Mouse (Mus musculus) lung, embryonic 15.5 days (tissue): ENCODE results near the gene Vcp. TPM values are rescaled to one million over a fixed set of nuclear protein-coding genes. Genes with fewer than 3 reads are reported as not detected.
"Not testable (repeated sequence)": the region's sequence is repeated elsewhere in the genome, so short reads cannot be mapped to it uniquely, and the experiment has no call there.

Experiments
- ATAC-seq: fragments of 200-750 bp; cut with Nextera tagmentation; 2 replicates; pipeline ENCODE4 v1.8.0; 2017; ENCODE audit warnings: moderate number of reproducible peaks, borderline replicate concordance; ENCODE audit not compliant: low FRiP score, low TSS enrichment; ENCODE audit errors: extremely low read depth
- H3K27ac ChIP-seq: fragments of 300-500 bp; sonication (generic); 2 replicates; pipeline ENCODE4 v1.5.1; 2015; ENCODE audit warnings: moderate library complexity, mild to moderate bottlenecking, inconsistent platforms
- H3K27me3 ChIP-seq: fragments of 300-500 bp; sonication (generic); 2 replicates; pipeline ENCODE4 v1.6.1; 2015; ENCODE audit warnings: inconsistent platforms
- H3K36me3 ChIP-seq: fragments of 300-500 bp; sonication (generic); 2 replicates; pipeline ENCODE4 v1.6.1; 2015; ENCODE audit warnings: inconsistent platforms
- H3K4me1 ChIP-seq: fragments of 300-500 bp; sonication (generic); 2 replicates; pipeline ENCODE4 v1.6.1; 2015; ENCODE audit warnings: inconsistent platforms
- H3K4me2 ChIP-seq: fragments of 300-500 bp; sonication (generic); 2 replicates; pipeline ENCODE4 v1.6.1; 2015; ENCODE audit warnings: inconsistent platforms, mild to moderate bottlenecking, moderate library complexity
- H3K4me3 ChIP-seq: fragments of 300-500 bp; sonication (generic); 2 replicates; pipeline ENCODE4 v1.5.1; 2015; ENCODE audit warnings: mild to moderate bottlenecking, inconsistent platforms
- H3K9ac ChIP-seq: fragments of 300-500 bp; sonication (generic); 2 replicates; pipeline ENCODE4 v1.6.1; 2015; ENCODE audit warnings: inconsistent platforms
- H3K9me3 ChIP-seq: fragments of 300-500 bp; sonication (generic); 2 replicates; pipeline ENCODE4 v1.6.1; 2016; ENCODE audit warnings: inconsistent platforms
- WGBS: fragments of 180-500 bp; shearing (Covaris S2); methylation state at CpG from one replicate; pipeline ENCODE4 v1.1.7; 2015; 5-methylcytosine and 5-hydroxymethylcytosine counted together
- polyA plus RNA-seq: library from polyadenylated mRNA; unstranded; fragments of >200 nt; fragmentation: Nextera tagmentation; extraction: Ambion mirVana; gene quantifications from 2 replicates; pipeline ENCODE4 v1.2.1, GENCODE M21; 2015

Vcp gene
- polyA plus RNA-seq: 543 and 557 TPM in 2 replicates

DNA sequence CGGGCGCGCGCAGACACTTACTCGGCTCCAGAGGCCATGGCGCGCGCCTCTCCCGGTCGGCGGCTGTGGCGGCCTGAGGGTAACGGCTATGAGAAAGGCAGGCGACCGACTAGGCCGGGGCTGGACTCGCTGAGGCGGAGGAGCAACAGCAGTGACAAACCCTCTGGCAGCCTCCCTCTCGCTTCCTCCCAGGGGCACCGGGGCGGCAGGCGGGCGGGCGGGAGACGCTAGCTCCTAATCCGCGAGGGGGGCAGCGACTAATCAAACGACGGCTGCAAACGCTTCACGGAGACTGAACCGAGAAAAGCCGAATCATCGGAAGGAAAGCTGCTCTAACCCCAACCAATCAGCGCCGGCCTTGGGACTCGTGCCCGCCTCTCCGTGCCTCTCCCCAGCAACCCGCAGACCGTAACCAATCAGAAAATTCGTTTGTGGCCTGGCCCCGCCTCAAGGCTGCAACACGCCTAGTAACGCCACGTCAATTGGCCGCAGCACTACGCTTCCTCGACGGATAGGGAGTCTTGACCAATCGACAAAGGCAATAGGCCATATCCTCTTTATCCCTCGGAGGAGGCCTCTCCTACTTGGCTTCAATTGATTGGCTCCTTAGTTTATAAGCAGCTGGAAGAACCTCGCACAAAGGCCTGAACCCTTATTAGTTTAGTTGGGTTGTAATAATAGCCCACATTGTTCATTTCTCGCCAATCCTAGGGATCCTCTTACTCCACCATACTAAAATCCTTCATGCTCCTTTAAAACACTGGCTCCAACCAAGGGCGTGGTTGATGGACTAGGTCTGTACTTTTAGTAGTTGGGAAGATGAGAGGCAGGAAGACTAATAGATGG is at the start of gene Vcp:
Gene Vcp (minus strand): TSS at position 367 of the 846 bp plus-strand sequence.
- under 1% methylated on average over 55 of the region's 56 CpGs for WGBS
- H3K36me3 ChIP-seq, H3K9me3 ChIP-seq, H3K27me3 ChIP-seq: not testable (repeated sequence)
- peak within 1 kb of the TSS; percentile 100 for H3K27ac ChIP-seq
- peak within 1 kb of the TSS; percentile 99 for H3K9ac ChIP-seq
- ATAC-seq: peak; percentile 99
- H3K4me3 ChIP-seq: peak within 1 kb of the TSS; percentile 96
- H3K4me1 ChIP-seq: peaks cover 17% of the 10 kb centered on the region
- peak within 1 kb of the TSS; percentile 77 for H3K4me2 ChIP-seq

DNA sequence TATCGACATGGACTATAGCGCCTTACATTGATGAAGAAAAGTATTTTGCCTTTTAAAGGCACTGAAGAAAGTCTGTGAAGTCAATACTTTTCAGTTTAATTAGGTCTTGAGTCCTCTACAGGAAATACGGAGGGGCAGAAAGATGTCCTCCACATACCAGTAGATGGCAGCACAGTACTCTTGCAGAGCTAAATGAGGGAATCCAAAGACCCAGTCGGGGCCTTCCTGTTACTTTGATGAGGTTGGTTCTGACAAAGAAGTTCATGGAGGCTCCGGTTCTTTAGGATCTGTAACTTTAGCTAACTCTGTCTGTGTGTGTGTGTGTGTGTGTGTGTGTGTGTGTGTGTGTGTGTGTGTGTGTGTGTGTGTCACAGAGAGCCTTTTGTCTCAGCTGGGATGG is 46.9 kb upstream of the Vcp start:
- H3K27me3 ChIP-seq: no peaks in the 10 kb centered on the region
- no peak for ATAC-seq
- H3K4me3 ChIP-seq: no peak overlapping the region
- WGBS: 3% methylated on average over 5 of the region's 5 CpGs
- no peak overlapping the region for H3K9ac ChIP-seq
- peak overlapping the region; percentile 90; the same call in 1 of the 2 replicates for H3K4me2 ChIP-seq
- H3K4me1 ChIP-seq: peaks cover 24% of the 10 kb centered on the region
- no peak overlapping the region for H3K27ac ChIP-seq
- no peaks in the 10 kb centered on the region for H3K9me3 ChIP-seq
- H3K36me3 ChIP-seq: no peaks in the 10 kb centered on the region

DNA sequence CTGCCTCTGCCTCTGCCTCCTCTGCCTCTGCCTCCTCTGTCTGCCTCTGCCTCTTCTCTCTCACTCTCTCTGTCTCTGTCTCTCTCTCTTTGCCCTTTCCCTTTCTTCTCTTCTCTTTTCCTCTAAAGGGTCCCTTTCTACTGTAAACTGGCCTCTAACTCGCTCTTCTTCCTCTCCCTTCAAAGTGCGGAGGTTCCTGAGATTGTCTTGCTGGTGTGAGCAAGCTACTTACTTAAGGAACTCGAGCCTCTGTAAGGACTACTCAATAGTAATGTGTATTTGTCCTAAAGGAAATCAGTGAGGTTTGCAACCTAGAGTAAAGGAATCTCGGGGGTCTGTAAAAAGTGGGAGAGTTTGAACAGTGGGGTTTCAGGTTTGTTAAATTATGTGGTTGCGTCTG is 46.3 kb upstream of the Vcp start:
- no peak overlapping the region for H3K9ac ChIP-seq
- H3K36me3 ChIP-seq: no peaks in the 10 kb centered on the region
- 48% methylated on average over 5 of the region's 5 CpGs for WGBS
- no peak overlapping the region for H3K27ac ChIP-seq
- peak overlapping the region; percentile 90; the same call in 1 of the 2 replicates for H3K4me2 ChIP-seq
- peaks cover 24% of the 10 kb centered on the region for H3K4me1 ChIP-seq
- H3K9me3 ChIP-seq: no peaks in the 10 kb centered on the region
- no peak overlapping the region for H3K4me3 ChIP-seq
- no peak for ATAC-seq
- no peaks in the 10 kb centered on the region for H3K27me3 ChIP-seq

DNA sequence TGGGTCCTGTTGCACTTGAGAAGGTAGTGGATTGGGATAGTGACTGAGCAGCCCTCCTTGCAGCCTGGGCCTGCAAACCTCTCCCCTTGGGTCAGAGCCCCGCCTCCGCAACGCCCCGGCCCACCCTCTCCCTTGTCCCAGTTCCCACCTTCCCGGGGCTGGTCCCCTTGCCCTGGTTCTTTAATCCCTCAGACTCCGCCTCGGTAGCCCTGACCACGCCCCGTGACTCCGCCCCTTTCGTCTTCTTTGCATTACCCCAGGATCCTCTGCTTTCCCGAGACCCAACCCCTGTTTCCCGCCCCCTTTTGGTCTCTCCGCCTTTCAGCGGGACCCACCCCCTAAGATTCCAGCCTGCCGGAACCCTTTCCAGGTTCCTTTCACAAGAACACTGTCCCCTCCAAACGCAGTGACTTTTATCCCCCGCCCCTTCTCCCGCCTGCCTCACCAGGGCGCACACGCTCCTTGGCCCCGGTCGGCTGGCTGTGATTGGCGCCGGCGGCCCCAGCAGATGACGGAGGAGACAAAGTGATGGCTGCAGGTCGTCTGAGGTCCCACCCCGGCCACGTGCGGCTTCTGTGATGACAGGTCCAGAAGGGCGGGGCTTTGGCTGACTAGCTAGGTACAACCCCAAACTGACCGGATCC is 45.5 kb upstream of the Vcp start, which contains the start of gene Fam214b:
Gene Fam214b (minus strand): TSS at position 562 of the 644 bp plus-strand sequence.
- peak within 1 kb of the TSS; percentile 90 for H3K4me2 ChIP-seq
- H3K36me3 ChIP-seq: no peaks in the 10 kb centered on the region
- no peaks in the 10 kb centered on the region for H3K27me3 ChIP-seq
- H3K9ac ChIP-seq: peak within 1 kb of the TSS; percentile 40; the same call in 1 of the 2 replicates
- H3K9me3 ChIP-seq: no peaks in the 10 kb centered on the region
- ATAC-seq: peak; percentile 94
- peak within 1 kb of the TSS; percentile 72 for H3K27ac ChIP-seq
- peaks cover 25% of the 10 kb centered on the region for H3K4me1 ChIP-seq
- WGBS: under 1% methylated on average over 33 of the region's 33 CpGs
- H3K4me3 ChIP-seq: peak within 1 kb of the TSS; percentile 55

DNA sequence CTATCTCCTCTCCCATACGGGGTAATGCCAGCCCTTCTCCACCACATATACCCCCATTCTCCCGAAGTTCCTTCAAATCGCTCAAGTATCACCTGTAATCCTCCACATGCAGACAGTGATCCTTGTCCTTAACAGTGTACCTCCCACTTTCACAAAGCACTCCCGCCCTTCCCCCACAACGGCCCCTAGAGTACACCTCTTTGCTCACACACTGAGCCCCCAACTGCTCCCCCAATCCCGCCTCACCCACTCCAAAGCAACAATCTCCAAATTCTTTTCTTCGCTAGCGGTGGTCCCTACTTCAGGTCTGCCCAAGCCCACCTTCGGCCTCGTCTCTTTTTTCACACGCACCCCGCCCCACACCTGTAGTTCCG is 45.0 kb upstream of the Vcp start:
- no peaks in the 10 kb centered on the region for H3K36me3 ChIP-seq
- H3K4me2 ChIP-seq: peak overlapping the region; percentile 90
- peak overlapping the region; percentile 29; the same call in 1 of the 2 replicates for H3K9ac ChIP-seq
- peak; percentile 2; the same call in 1 of the 2 replicates for ATAC-seq
- H3K9me3 ChIP-seq: no peaks in the 10 kb centered on the region
- WGBS: 4% methylated on average over 13 of the region's 13 CpGs
- peak overlapping the region; percentile 55 for H3K4me3 ChIP-seq
- H3K27me3 ChIP-seq: no peaks in the 10 kb centered on the region
- H3K27ac ChIP-seq: peak overlapping the region; percentile 72; the same call in 1 of the 2 replicates
- peaks cover 30% of the 10 kb centered on the region for H3K4me1 ChIP-seq

DNA sequence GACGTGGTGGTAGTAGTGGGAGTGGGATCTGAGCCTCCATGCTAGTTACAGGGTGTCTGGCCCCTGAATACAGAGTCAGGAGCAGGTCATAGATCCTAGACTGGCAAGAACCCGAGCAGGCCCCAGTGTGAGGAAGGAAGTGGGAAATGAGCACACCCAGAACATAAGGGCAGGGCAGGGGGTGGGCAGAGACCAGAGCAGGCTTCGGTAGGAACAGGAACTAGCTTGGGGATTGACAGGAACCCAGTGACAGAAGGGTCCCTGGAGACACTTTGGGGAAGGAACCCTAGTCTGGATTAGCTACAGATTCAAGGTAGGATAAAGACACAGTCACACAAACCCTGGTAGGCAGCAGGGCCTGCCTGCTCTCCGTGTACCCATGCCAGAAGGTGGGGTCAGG is 44.4 kb upstream of the Vcp start:
- H3K27me3 ChIP-seq: no peaks in the 10 kb centered on the region
- H3K27ac ChIP-seq: peak overlapping the region; percentile 72
- H3K4me2 ChIP-seq: peak overlapping the region; percentile 90
- no peak for ATAC-seq
- H3K9me3 ChIP-seq: no peaks in the 10 kb centered on the region
- H3K9ac ChIP-seq: no peak overlapping the region
- H3K4me3 ChIP-seq: peak overlapping the region; percentile 55
- no peaks in the 10 kb centered on the region for H3K36me3 ChIP-seq
- peaks cover 31% of the 10 kb centered on the region for H3K4me1 ChIP-seq
- WGBS: 22% methylated on average over 4 of the region's 4 CpGs

DNA sequence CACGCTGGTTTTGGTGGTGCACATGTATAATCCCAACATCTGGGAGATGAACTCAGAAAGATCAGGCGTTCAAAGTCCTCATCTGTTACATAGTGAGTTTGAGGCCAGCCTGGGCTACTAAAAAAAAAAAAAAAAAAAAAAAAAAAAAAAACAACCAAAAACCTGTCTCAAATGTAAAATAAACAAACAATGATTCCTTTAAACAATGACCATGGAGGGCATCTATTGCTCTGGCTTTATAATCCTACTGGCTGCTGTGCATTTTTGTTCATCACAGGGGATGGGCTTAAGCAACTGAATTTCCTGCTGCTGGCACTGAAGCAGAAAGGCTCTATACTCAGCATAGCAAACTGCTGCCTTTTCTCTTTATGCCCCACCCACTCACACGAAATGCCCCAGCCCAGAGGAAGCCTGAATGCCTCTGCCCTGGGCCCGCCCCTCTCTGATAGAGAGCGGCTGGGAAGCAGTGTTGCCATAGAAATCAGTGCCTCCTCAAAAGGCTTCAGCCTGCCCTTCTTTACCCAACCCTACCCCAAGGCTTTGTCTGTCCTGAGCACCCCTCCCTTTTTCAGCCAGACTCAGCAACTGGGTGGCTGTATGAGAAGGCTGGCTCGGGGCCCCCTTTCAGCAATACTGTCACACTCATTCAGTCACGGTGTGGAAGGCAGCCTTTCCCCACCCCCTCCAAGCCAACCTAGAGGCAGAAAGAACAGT is 43.5 kb upstream of the Vcp start:
- no peaks in the 10 kb centered on the region for H3K36me3 ChIP-seq
- H3K27ac ChIP-seq: peak overlapping the region; percentile 72
- H3K4me2 ChIP-seq: peak overlapping the region; percentile 90
- ATAC-seq: peak; percentile 12; the same call in 1 of the 2 replicates
- WGBS: 11% methylated on average over 7 of the region's 7 CpGs
- H3K9me3 ChIP-seq: no peaks in the 10 kb centered on the region
- 0 out of 2 replicates have a peak overlapping the region, but pooled peaks have one; percentile 10 for H3K9ac ChIP-seq
- H3K4me1 ChIP-seq: peaks cover 39% of the 10 kb centered on the region
- H3K4me3 ChIP-seq: peak overlapping the region; percentile 14; the same call in 1 of the 2 replicates
- H3K27me3 ChIP-seq: no peaks in the 10 kb centered on the region

DNA sequence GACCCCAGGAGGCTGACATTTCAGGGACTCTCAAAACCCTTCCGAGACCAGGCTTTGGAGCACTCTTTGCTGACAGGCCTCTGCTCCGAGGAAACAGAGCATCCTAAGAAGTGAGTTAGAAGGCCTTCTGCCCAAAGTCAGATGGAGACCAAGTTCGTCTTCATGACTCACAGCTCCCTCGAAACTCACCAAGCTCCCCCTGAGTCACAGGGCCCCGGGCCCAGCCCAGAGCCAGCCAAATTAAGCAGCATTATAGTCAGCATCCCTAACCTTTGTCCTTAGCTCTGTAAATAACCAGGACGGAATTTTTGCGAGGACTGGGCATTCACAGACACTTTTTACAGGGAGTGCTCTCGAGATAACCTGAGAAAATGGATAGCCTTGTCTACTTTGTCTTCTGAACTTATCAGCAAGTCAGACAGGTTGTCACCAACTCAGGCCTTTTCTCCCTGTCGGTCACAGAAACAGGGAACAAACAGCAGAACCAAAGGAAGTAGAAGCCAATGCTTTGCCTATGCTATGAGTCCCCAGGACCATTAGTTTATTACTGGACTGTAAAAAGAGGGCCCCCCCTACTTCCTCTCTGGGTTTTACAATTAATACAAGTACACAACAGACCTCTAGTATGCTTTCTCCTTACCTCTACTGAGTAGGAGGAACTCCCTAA is 40.7 kb upstream of the Vcp start:
- no peak overlapping the region for H3K27ac ChIP-seq
- no peaks in the 10 kb centered on the region for H3K9me3 ChIP-seq
- WGBS: 63% methylated on average over 9 of the region's 9 CpGs
- ATAC-seq: no peak
- H3K36me3 ChIP-seq: peaks cover 8% of the 10 kb centered on the region
- H3K4me2 ChIP-seq: no peak overlapping the region
- H3K4me1 ChIP-seq: peaks cover 42% of the 10 kb centered on the region
- H3K4me3 ChIP-seq: no peak overlapping the region
- H3K27me3 ChIP-seq: no peaks in the 10 kb centered on the region
- H3K9ac ChIP-seq: no peak overlapping the region

DNA sequence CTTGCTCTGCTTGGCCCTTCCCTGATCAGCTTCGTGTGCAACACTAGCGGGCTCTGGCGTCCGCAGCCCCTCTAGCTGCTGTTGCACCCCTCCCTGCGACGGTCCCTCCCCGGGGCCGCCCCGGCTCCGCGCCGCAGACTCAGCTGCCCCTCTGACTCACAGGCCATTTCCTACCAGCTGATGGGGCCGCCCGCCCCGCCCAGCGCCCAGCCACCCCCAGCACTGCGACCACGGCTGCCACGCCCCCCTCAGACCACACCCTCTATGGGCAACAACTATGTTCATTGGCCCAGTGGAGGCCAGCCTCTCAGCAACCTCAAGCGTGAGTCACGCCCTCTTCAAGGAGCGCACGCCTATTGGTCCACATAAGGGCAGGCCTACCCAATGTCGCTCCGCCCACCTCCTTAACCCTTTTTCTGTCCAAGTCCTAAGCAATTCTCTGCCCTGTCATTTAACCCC is 39.8 kb upstream of the Vcp start:
- WGBS: under 1% methylated on average over 25 of the region's 25 CpGs
- Histone ChIP-seq H3K9me3 (no peaks in the 10 kb centered on the region), H3K4me3 (peak overlapping the region; percentile 77), H3K9ac (peak overlapping the region; percentile 73), H3K36me3 (peaks cover 11% of the 10 kb centered on the region), H3K27ac (peak overlapping the region; percentile 71), H3K4me1 (peaks cover 38% of the 10 kb centered on the region), H3K4me2 (peak overlapping the region; percentile 90), H3K27me3 (no peaks in the 10 kb centered on the region)
- peak; percentile 97 for ATAC-seq

DNA sequence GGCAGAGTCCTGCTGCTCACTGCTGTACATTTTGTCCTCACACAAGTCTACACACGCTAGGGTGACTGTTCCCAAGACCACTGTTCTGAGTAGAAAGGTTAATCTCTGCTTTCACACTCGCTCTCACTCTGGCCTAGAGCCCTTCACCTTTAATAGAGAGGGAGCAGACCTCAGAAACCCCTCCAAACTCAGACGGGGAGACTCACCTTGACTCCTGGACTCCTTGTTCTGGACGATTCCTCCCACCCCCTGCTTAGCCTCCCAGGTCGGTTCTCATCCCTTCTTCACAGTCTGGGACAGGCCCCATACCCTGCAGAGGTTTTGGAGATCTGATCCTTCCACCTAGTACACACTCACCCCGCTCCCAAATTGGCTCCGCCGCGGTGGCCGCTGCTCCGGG is 39.3 kb upstream of the Vcp start:
- ATAC-seq: no peak; the same call in 1 of the 2 replicates
- no peaks in the 10 kb centered on the region for H3K9me3 ChIP-seq
- peak overlapping the region; percentile 73 for H3K9ac ChIP-seq
- peak overlapping the region; percentile 90 for H3K4me2 ChIP-seq
- 5% methylated on average over 11 of the region's 11 CpGs for WGBS
- H3K27me3 ChIP-seq: no peaks in the 10 kb centered on the region
- H3K4me1 ChIP-seq: peaks cover 32% of the 10 kb centered on the region
- peak overlapping the region; percentile 77 for H3K4me3 ChIP-seq
- peaks cover 14% of the 10 kb centered on the region for H3K36me3 ChIP-seq
- peak overlapping the region; percentile 71 for H3K27ac ChIP-seq
